ENCODE assay signal across 9 mouse cellular contexts in the genomic region with DNA sequence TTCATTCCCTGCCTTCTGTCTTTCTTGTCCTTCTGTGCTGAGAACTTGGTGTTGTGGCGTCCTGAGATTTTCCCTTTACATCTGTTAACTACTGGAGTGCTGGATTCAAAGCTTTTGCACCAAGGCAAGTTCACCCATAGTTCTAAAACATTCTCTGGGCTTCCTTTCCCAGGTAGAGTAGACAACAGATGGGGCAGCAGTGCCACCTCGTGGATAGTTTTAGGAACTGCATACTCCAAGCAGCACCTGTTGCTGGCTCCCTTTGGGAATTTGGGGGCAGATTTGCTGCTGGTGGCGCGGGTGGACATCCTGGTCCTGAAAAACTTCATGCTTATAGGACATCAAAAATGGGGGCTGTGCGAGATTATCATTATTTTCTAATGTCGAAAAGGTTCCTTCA.
DNase-seq lines count a peak whose midpoint lies in the region; ATAC-seq lines count a peak whose summit lies in the region.
"Had no signal": no experiment of that assay in that cellular context is flagged by ENCODE, and none has a peak within 500 bp of the region (broad histone marks: within the 10 kb centered on the region; RNA-seq: fewer than 3 reads in every experiment).

No protein-coding gene starts in this region.

- no peak overlapping the region for H3K27ac ChIP-seq in heart, embryonic 10.5 days

- no peak overlapping the region for H3K4me3 ChIP-seq in heart, embryonic 10.5 days
- H3K4me3 ChIP-seq: megakaryocyte, embryonic 14.5 days had no signal

- peak; percentile 40 for DNase-seq in gastrocnemius, adult 18-20 months (ENCODE audit: low spot score)
- no peak for DNase-seq in gastrocnemius, adult 8-10 months (ENCODE audit: low spot score in 2 of 2)
- DNase-seq in adrenal gland, adult (ENCODE audit: inconsistent age in 2 of 2, low spot score in 1 of 2), result peak; percentile 46 to 80
- DNase-seq in heart, embryonic 10.5 days (ENCODE audit: low spot score), result peak; percentile 83
- peak; percentile 6 for DNase-seq in layer of hippocampus, adult 9-11 months
- DNase-seq in lung, postnatal 4 days, result peak; percentile 41 to 68
- peak; percentile 10 for DNase-seq in spleen, adult 12 weeks (ENCODE audit: low spot score)

- H3K36me3 ChIP-seq in heart, embryonic 10.5 days, result no peaks in the 10 kb centered on the region

- no peaks in the 10 kb centered on the region for H3K4me1 ChIP-seq in heart, embryonic 10.5 days
- H3K4me1 ChIP-seq: megakaryocyte, embryonic 14.5 days had no signal

- peak; percentile 95 for ATAC-seq in common myeloid progenitor, adult 5-6 weeks (replicated peaks; ENCODE audit: low read depth, poor library complexity, severe bottlenecking)

- H3K27me3 ChIP-seq in heart, embryonic 10.5 days (ENCODE audit: insufficient read depth, poor library complexity, severe bottlenecking), result no peaks in the 10 kb centered on the region
- H3K27me3 ChIP-seq: megakaryocyte, embryonic 14.5 days had no signal

- no peaks in the 10 kb centered on the region for H3K9me3 ChIP-seq in heart, embryonic 10.5 days
- H3K9me3 ChIP-seq: megakaryocyte, embryonic 14.5 days had no signal

- WGBS in heart, embryonic 10.5 days, result 9% methylated on average over 6 of the region's 6 CpGs

Comparison
In these comparisons a context has a peak if more than half of its experiments do, and no peak if none do; other contexts are left out.
1. DNase-seq: peak in gastrocnemius, adult 18-20 months (single experiment), adrenal gland, adult (2 of 2), heart, embryonic 10.5 days (single experiment), layer of hippocampus, adult 9-11 months (single experiment), lung, postnatal 4 days (2 of 2) and spleen, adult 12 weeks (single experiment); none in gastrocnemius, adult 8-10 months (0 of 2).